Mouse (Mus musculus): ENCODE results near the gene Gpx6.

DNA sequence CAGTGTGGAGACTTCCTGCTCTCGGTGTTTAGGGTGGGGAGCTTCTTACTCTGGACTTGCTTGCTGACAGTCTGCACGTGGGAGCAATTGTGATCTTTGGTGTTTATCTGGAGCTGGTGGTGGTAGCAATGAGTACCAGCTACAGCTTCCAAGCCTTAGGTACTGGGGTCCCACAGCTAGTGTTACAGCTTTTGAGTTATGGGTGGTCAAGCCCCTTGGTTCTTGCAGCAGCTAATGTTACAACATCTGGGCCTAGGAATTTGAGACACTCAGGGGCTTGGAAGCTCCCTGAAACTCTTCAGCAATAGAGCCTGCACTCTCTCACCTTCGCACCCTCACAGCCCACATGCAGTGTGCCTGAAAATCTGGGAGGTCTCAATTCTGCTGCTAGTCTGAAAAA lies 8.3 kb downstream of the Gpx6 start:
- TF ChIP-seq CTCF (IDR thresholded peaks at IDR 0.05; ENCODE audit: borderline replicate concordance, extremely low read depth, insufficient read depth, insufficient read length) (no peak), POLR2A (IDR thresholded peaks at IDR 0.05; ENCODE audit: borderline replicate concordance, extremely low read depth, insufficient read depth, insufficient read length, poor library complexity, severe bottlenecking) (no peak)
